8 mouse cellular contexts compared by ENCODE assay signal in genomic region chr10:118867896-118868600, GRCm38 (mm10). TPM values are rescaled to one million over a fixed set of nuclear protein-coding genes. Genes with fewer than 3 reads are reported as not detected.
DNase-seq lines count a peak whose midpoint lies in the region; ATAC-seq and TF ChIP-seq lines count a peak whose summit lies in the region.

No protein-coding gene starts in this region.

- peak overlapping the region; percentile 90 for H3K4me2 ChIP-seq in kidney, embryonic 15.5 days

- no peak for TF ChIP-seq POLR2A in spleen, adult 2 months (IDR thresholded peaks at IDR 0.05; ENCODE audit: low read depth, low read length)

- no peaks in the 10 kb centered on the region for H3K27me3 ChIP-seq in spleen, adult 2 months (ENCODE audit: control insufficient read depth, insufficient read depth, low read length)
- no peaks in the 10 kb centered on the region for H3K27me3 ChIP-seq in heart, embryonic 10.5 days (ENCODE audit: insufficient read depth, poor library complexity, severe bottlenecking)
- no peaks in the 10 kb centered on the region for H3K27me3 ChIP-seq in kidney, embryonic 15.5 days

- TF ChIP-seq CTCF in spleen, adult 2 months (IDR thresholded peaks at IDR 0.05; ENCODE audit: extremely low read depth, insufficient read depth, insufficient read length, insufficient replicate concordance): no peak

- H3K9ac ChIP-seq in kidney, embryonic 15.5 days: peak overlapping the region; percentile 94

- under 1% methylated on average over 57 of the region's 62 CpGs for WGBS in spleen, adult 2 months
- WGBS in heart, embryonic 10.5 days: under 1% methylated on average over 62 of the region's 62 CpGs
- WGBS in kidney, embryonic 15.5 days: under 1% methylated on average over 46 of the region's 62 CpGs

- peak overlapping the region; percentile 89 for H3K27ac ChIP-seq in spleen, adult 2 months (ENCODE audit: insufficient read depth, low read length)
- peak overlapping the region; percentile 97 for H3K27ac ChIP-seq in heart, embryonic 10.5 days
- H3K27ac ChIP-seq in kidney, embryonic 15.5 days: peak overlapping the region; percentile 98

- H3K9me3 ChIP-seq in heart, embryonic 10.5 days: no peaks in the 10 kb centered on the region
- H3K9me3 ChIP-seq in kidney, embryonic 15.5 days (replicated peaks): no peaks in the 10 kb centered on the region

- peaks cover 5% of the 10 kb centered on the region for H3K36me3 ChIP-seq in spleen, adult 2 months (ENCODE audit: control insufficient read depth, insufficient read depth, low read length)
- peaks cover 24% of the 10 kb centered on the region for H3K36me3 ChIP-seq in heart, embryonic 10.5 days
- peaks cover 22% of the 10 kb centered on the region for H3K36me3 ChIP-seq in kidney, embryonic 15.5 days

- H3K4me1 ChIP-seq in spleen, adult 2 months (ENCODE audit: control insufficient read depth, insufficient read depth, insufficient read length): peaks cover 11% of the 10 kb centered on the region
- H3K4me1 ChIP-seq in heart, embryonic 10.5 days: peaks cover 45% of the 10 kb centered on the region
- peaks cover 51% of the 10 kb centered on the region for H3K4me1 ChIP-seq in kidney, embryonic 15.5 days

- ATAC-seq in kidney, embryonic 15.5 days (replicated peaks; ENCODE audit: low FRiP score): peak; percentile 17
- ATAC-seq in activated CD4-positive, CD25-positive, alpha-beta regulatory T cell, adult 4 months: no peak

- DNase-seq in spleen, adult 2 months (ENCODE audit: low read depth in 1 of 2, low spot score in 2 of 2): peak in 1 of 2 experiments; percentile 41
- DNase-seq in spleen, adult 12 weeks (ENCODE audit: low spot score): no peak
- peak; percentile 61 for DNase-seq in embryo, embryonic 10.5 days (ENCODE audit: low spot score)
- DNase-seq in heart, embryonic 10.5 days (ENCODE audit: low spot score): peak; percentile 86
- DNase-seq in lung, postnatal 25 days (ENCODE audit: low spot score): peak; percentile 43
- DNase-seq in retina, embryonic 14.5 days (ENCODE audit: low spot score): peak; percentile 67

- H3K4me3 ChIP-seq in spleen, adult 2 months (ENCODE audit: extremely low read depth, insufficient read depth, insufficient read length): peak overlapping the region; percentile 98
- H3K4me3 ChIP-seq in heart, embryonic 10.5 days: peak overlapping the region; percentile 81
- H3K4me3 ChIP-seq in kidney, embryonic 15.5 days (replicated peaks): peak overlapping the region; percentile 93

RNA-seq across cellular contexts. Expression of gene Dyrk2, which starts 2.0 kb away (rescaled TPM):
- 10.0 and 10.1 TPM in 2 replicates for polyA plus RNA-seq in spleen, adult 2 months (2012; rRNA removed)
- 9.3 and 11.4 TPM in 2 replicates for polyA plus RNA-seq in heart, embryonic 10.5 days (2016; fragmentation: Nextera tagmentation; extraction: Ambion mirVana)
- polyA plus RNA-seq in kidney, embryonic 15.5 days (2015; fragmentation: Nextera tagmentation; extraction: Ambion mirVana): 8.4 and 9.3 TPM in 2 replicates
- polyA plus RNA-seq in activated CD4-positive, CD25-positive, alpha-beta regulatory T cell, adult 4 months (2017; shearing (Covaris generic)): 10 to 100 TPM in 1 of 2 experiments, 1 to 10 TPM in 1; 8.0 to 11.0 TPM
